Mouse (Mus musculus): Measurements from ENCODE around the gene Jag1. TPM values are rescaled to one million over a fixed set of nuclear protein-coding genes. Genes with fewer than 3 reads are reported as not detected.

Gene Jag1
- polyA plus RNA-seq, 1 experiment from 2014 or later, result 18.4 TPM

- no peak for DNase-seq
- H3K27ac ChIP-seq (replicated peaks; ENCODE audit: low read depth, low read length), result no peak overlapping the region
- 82% methylated on average over 1 of the region's 1 CpGs for WGBS
- H3K36me3 ChIP-seq (ENCODE audit: control insufficient read depth, insufficient read depth, low read length), result no peaks in the 10 kb centered on the region
- no peaks in the 10 kb centered on the region for H3K9me3 ChIP-seq (ENCODE audit: control insufficient read depth, low read length)
- H3K4me2 ChIP-seq (ENCODE audit: low read length), result no peak overlapping the region
- ATAC-seq (ENCODE audit: low FRiP score, low TSS enrichment), result no peak
- no peaks in the 10 kb centered on the region for H3K27me3 ChIP-seq (ENCODE audit: control insufficient read depth, insufficient read depth, low read length)
- H3K4me1 ChIP-seq (ENCODE audit: control insufficient read depth, insufficient read depth, low read length), result no peaks in the 10 kb centered on the region
- H3K9ac ChIP-seq (replicated peaks; ENCODE audit: low read length), result no peak overlapping the region
- H3K4me3 ChIP-seq (replicated peaks; ENCODE audit: low read depth, low read length), result no peak overlapping the region
These were observed 66.5 kb downstream of the Jag1 start for GRCm38 (mm10) chr2:137049906-137050305.

- Histone ChIP-seq H3K27me3 (ENCODE audit: control insufficient read depth, insufficient read depth, low read length) (no peaks in the 10 kb centered on the region), H3K4me3 (replicated peaks; ENCODE audit: low read depth, low read length) (no peak overlapping the region), H3K4me2 (ENCODE audit: low read length) (no peak overlapping the region), H3K9ac (replicated peaks; ENCODE audit: low read length) (no peak overlapping the region), H3K4me1 (ENCODE audit: control insufficient read depth, insufficient read depth, low read length) (no peaks in the 10 kb centered on the region), H3K9me3 (ENCODE audit: control insufficient read depth, low read length) (no peaks in the 10 kb centered on the region), H3K27ac (replicated peaks; ENCODE audit: low read depth, low read length) (no peak overlapping the region), H3K36me3 (ENCODE audit: control insufficient read depth, insufficient read depth, low read length) (no peaks in the 10 kb centered on the region)
- DNase-seq (no peak), ATAC-seq (ENCODE audit: low FRiP score, low TSS enrichment) (no peak)
- 80% methylated on average over 2 of the region's 2 CpGs for WGBS
These were observed 67.1 kb downstream of the Jag1 start for GRCm38 (mm10) chr2:137049367-137049766.

- no peak for DNase-seq
- H3K27me3 ChIP-seq (ENCODE audit: control insufficient read depth, insufficient read depth, low read length), result no peaks in the 10 kb centered on the region
- no peak overlapping the region for H3K4me2 ChIP-seq (ENCODE audit: low read length)
- H3K36me3 ChIP-seq (ENCODE audit: control insufficient read depth, insufficient read depth, low read length), result no peaks in the 10 kb centered on the region
- no peak overlapping the region for H3K9ac ChIP-seq (replicated peaks; ENCODE audit: low read length)
- no peak overlapping the region for H3K4me3 ChIP-seq (replicated peaks; ENCODE audit: low read depth, low read length)
- H3K9me3 ChIP-seq (ENCODE audit: control insufficient read depth, low read length), result no peaks in the 10 kb centered on the region
- no peak for ATAC-seq (ENCODE audit: low FRiP score, low TSS enrichment)
- 88% methylated on average over 2 of the region's 2 CpGs for WGBS
- H3K4me1 ChIP-seq (ENCODE audit: control insufficient read depth, insufficient read depth, low read length), result no peaks in the 10 kb centered on the region
- H3K27ac ChIP-seq (replicated peaks; ENCODE audit: low read depth, low read length), result no peak overlapping the region
These were observed 72.3 kb downstream of the Jag1 start for GRCm38 (mm10) chr2:137044122-137044521.

Other genes with a start within 250 kb of the Jag1 start
- 20.3 and 29.9 TPM in 2 replicates for gene AL731706.2, start 231.0 kb downstream of the Jag1 start, polyA plus RNA-seq (2014; fragmentation: Nextera tagmentation; extraction: Ambion mirVana)
- gene Slx4ip, start 225.4 kb downstream of the Jag1 start, polyA plus RNA-seq (2014; fragmentation: Nextera tagmentation; extraction: Ambion mirVana), result 12.7 and 13.8 TPM in 2 replicates
- 15.3 and 22.4 TPM in 2 replicates for gene AL731706.1, start 225.3 kb downstream of the Jag1 start, polyA plus RNA-seq (2014; fragmentation: Nextera tagmentation; extraction: Ambion mirVana)
- gene Mkks, start 225.3 kb downstream of the Jag1 start, polyA plus RNA-seq (2014; fragmentation: Nextera tagmentation; extraction: Ambion mirVana), result 10.5 and 13.8 TPM in 2 replicates

Data from midbrain, embryonic 14.5 days (tissue).